Mouse (Mus musculus): ENCODE measurements around the gene Ints7. TPM values are rescaled to one million over a fixed set of nuclear protein-coding genes. Genes with fewer than 3 reads are reported as not detected.

Gene Ints7
- polyA plus RNA-seq, 1 experiment from 2014 or later = 78.0 TPM

- Histone ChIP-seq H3K27ac (replicated peaks) (no peak overlapping the region), H3K9me3 (replicated peaks) (no peaks in the 10 kb centered on the region), H3K36me3 (peaks cover 98% of the 10 kb centered on the region), H3K4me1 (no peaks in the 10 kb centered on the region), H3K27me3 (ENCODE audit: low read depth, poor library complexity, severe bottlenecking) (no peaks in the 10 kb centered on the region), H3K4me3 (no peak overlapping the region)
- DNase-seq (ENCODE audit: low spot score) = no peak
- 91% methylated on average over 12 of the region's 12 CpGs for WGBS
Observed at GRCm38 (mm10) chr1:191592016-191592720, 16.7 kb downstream of the Ints7 start.

DNA sequence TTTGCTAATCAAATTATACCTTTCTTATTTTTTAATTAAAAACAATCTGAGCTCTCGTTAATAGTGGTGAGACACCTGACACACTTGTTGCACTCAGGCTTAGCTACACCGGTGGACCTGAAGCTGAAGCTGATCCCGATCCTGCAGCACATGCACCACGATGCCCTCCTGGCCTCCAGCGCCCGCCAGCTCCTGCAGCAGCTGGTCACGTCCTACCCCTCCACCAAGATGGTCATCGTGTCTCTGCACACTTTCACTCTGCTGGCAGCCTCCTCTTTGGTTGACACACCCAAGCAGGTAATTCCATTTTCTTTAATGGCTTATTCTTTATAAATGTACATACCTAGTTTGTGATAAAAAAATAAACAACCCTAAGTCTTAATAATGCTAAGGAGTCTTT lies 20.6 kb downstream of the Ints7 start:
- H3K4me1 ChIP-seq = no peaks in the 10 kb centered on the region
- H3K27me3 ChIP-seq (ENCODE audit: low read depth, poor library complexity, severe bottlenecking) = no peaks in the 10 kb centered on the region
- no peaks in the 10 kb centered on the region for H3K9me3 ChIP-seq (replicated peaks)
- whole genome bisulfite sequencing = 93% methylated on average over 8 of the region's 8 CpGs
- DNase-seq (ENCODE audit: low spot score) = no peak
- no peak overlapping the region for H3K4me3 ChIP-seq
- no peak overlapping the region for H3K27ac ChIP-seq (replicated peaks)
- H3K36me3 ChIP-seq = peaks cover 93% of the 10 kb centered on the region

- H3K27ac ChIP-seq (replicated peaks) = no peak overlapping the region
- H3K9me3 ChIP-seq (replicated peaks) = no peaks in the 10 kb centered on the region
- H3K4me3 ChIP-seq = no peak overlapping the region
- no peak for DNase-seq (ENCODE audit: low spot score)
- no peaks in the 10 kb centered on the region for H3K27me3 ChIP-seq (ENCODE audit: low read depth, poor library complexity, severe bottlenecking)
- H3K36me3 ChIP-seq = peaks cover 92% of the 10 kb centered on the region
- H3K4me1 ChIP-seq = no peaks in the 10 kb centered on the region
- WGBS = 88% methylated on average over 5 of the region's 5 CpGs
Observed at GRCm38 (mm10) chr1:191599210-191599609, 23.8 kb downstream of the Ints7 start.

- H3K27me3 ChIP-seq (ENCODE audit: low read depth, poor library complexity, severe bottlenecking) = no peaks in the 10 kb centered on the region
- no peak overlapping the region for H3K27ac ChIP-seq (replicated peaks)
- H3K36me3 ChIP-seq = peaks cover 93% of the 10 kb centered on the region
- DNase-seq (ENCODE audit: low spot score) = no peak
- no peak overlapping the region for H3K4me3 ChIP-seq
- H3K9me3 ChIP-seq (replicated peaks) = no peaks in the 10 kb centered on the region
- 83% methylated on average over 3 of the region's 3 CpGs for WGBS
- no peaks in the 10 kb centered on the region for H3K4me1 ChIP-seq
Observed at GRCm38 (mm10) chr1:191604690-191605089, 29.3 kb downstream of the Ints7 start.

DNA sequence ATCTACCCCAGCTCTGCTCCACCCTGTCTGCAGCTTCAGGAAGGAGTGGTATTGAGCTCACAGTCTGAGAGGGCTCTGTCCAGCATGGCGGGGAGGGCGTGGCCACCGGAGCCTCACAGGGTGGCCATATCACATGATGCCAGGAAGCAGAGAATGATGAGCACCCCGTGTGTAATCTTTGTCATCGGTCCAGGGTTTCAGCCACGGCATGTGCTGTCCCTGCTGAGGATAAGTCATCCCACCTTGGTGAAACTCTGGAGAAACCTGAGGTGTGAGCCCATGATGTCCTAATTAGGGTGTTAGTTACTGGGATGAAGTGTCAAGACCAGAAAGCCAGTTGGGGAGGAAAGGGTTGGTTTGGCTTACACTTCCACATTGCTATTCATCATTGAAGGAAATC lies 33.6 kb downstream of the Ints7 start:
- no peaks in the 10 kb centered on the region for H3K4me1 ChIP-seq
- DNase-seq (ENCODE audit: low spot score) = no peak
- peaks cover 99% of the 10 kb centered on the region for H3K36me3 ChIP-seq
- H3K4me3 ChIP-seq = no peak overlapping the region
- H3K27ac ChIP-seq (replicated peaks) = no peak overlapping the region
- 89% methylated on average over 6 of the region's 6 CpGs for WGBS
- no peaks in the 10 kb centered on the region for H3K27me3 ChIP-seq (ENCODE audit: low read depth, poor library complexity, severe bottlenecking)
- no peaks in the 10 kb centered on the region for H3K9me3 ChIP-seq (replicated peaks)

DNA sequence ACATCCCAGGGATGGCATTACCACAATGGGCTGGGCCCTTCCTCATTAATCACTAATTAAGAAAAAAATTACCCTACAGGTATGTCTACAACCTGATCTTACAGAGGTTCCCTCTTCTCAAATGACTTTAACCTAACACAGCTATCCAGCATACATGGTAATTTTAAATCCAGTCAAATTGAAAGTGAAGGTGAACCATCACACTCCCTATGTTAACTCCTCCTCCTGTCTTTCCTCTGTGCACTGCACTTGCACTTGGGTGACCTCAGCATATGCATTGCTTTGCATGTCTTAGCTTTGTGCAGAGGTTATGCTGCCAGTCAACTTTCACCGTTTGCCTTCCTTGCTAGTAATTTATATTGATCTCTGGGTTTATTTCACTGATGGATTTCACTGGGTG lies 34.1 kb downstream of the Ints7 start:
- DNase-seq (ENCODE audit: low spot score) = no peak
- Histone ChIP-seq H3K9me3 (replicated peaks) (no peaks in the 10 kb centered on the region), H3K36me3 (peaks cover 99% of the 10 kb centered on the region), H3K27ac (replicated peaks) (no peak overlapping the region), H3K4me1 (no peaks in the 10 kb centered on the region), H3K4me3 (no peak overlapping the region), H3K27me3 (ENCODE audit: low read depth, poor library complexity, severe bottlenecking) (no peaks in the 10 kb centered on the region)
- WGBS = 93% methylated on average over 1 of the region's 1 CpGs

- H3K4me3 ChIP-seq = no peak overlapping the region
- 93% methylated on average over 7 of the region's 7 CpGs for WGBS
- no peak for DNase-seq (ENCODE audit: low spot score)
- H3K4me1 ChIP-seq = no peaks in the 10 kb centered on the region
- no peak overlapping the region for H3K27ac ChIP-seq (replicated peaks)
- no peaks in the 10 kb centered on the region for H3K9me3 ChIP-seq (replicated peaks)
- H3K27me3 ChIP-seq (ENCODE audit: low read depth, poor library complexity, severe bottlenecking) = no peaks in the 10 kb centered on the region
- H3K36me3 ChIP-seq = peaks cover 99% of the 10 kb centered on the region
Observed at GRCm38 (mm10) chr1:191610357-191610756, 34.9 kb downstream of the Ints7 start.

DNA sequence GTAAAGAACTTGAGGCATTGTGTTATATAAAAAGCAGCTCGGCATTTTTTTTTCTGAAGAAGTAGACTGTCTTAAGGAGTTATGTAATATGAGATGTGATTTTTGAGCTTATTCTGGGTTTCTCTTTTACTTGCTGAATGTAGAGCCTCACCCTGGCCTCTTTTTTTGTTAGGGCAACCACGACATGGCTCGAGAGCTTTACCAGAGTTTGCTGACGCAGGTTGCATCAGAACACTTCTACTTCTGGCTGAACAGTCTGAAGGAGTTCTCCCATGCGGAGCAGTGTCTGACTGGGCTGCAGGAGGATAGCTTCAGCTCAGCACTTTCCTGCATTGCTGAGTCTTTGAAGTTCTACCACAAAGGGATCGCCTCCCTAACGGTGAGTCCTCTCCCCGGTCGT lies 36.2 kb downstream of the Ints7 start:
- no peak overlapping the region for H3K4me3 ChIP-seq
- H3K27me3 ChIP-seq (ENCODE audit: low read depth, poor library complexity, severe bottlenecking) = no peaks in the 10 kb centered on the region
- no peak for DNase-seq (ENCODE audit: low spot score)
- H3K4me1 ChIP-seq = no peaks in the 10 kb centered on the region
- H3K36me3 ChIP-seq = peaks cover 99% of the 10 kb centered on the region
- 90% methylated on average over 9 of the region's 9 CpGs for WGBS
- no peaks in the 10 kb centered on the region for H3K9me3 ChIP-seq (replicated peaks)
- H3K27ac ChIP-seq (replicated peaks) = no peak overlapping the region

- WGBS = 90% methylated on average over 16 of the region's 16 CpGs
- Histone ChIP-seq H3K4me1 (no peaks in the 10 kb centered on the region), H3K9me3 (replicated peaks) (no peaks in the 10 kb centered on the region), H3K27me3 (ENCODE audit: low read depth, poor library complexity, severe bottlenecking) (no peaks in the 10 kb centered on the region), H3K36me3 (peaks cover 99% of the 10 kb centered on the region), H3K4me3 (no peak overlapping the region), H3K27ac (replicated peaks) (no peak overlapping the region)
- DNase-seq (ENCODE audit: low spot score) = no peak
Observed at GRCm38 (mm10) chr1:191612877-191613276, 37.4 kb downstream of the Ints7 start.

- H3K27me3 ChIP-seq (ENCODE audit: low read depth, poor library complexity, severe bottlenecking) = no peaks in the 10 kb centered on the region
- H3K4me3 ChIP-seq = no peak overlapping the region
- H3K9me3 ChIP-seq (replicated peaks) = no peaks in the 10 kb centered on the region
- peaks cover 100% of the 10 kb centered on the region for H3K36me3 ChIP-seq
- 86% methylated on average over 8 of the region's 8 CpGs for WGBS
- no peaks in the 10 kb centered on the region for H3K4me1 ChIP-seq
- no peak overlapping the region for H3K27ac ChIP-seq (replicated peaks)
- DNase-seq (ENCODE audit: low spot score) = no peak
Observed at GRCm38 (mm10) chr1:191616245-191616644, 40.8 kb downstream of the Ints7 start.

DNA sequence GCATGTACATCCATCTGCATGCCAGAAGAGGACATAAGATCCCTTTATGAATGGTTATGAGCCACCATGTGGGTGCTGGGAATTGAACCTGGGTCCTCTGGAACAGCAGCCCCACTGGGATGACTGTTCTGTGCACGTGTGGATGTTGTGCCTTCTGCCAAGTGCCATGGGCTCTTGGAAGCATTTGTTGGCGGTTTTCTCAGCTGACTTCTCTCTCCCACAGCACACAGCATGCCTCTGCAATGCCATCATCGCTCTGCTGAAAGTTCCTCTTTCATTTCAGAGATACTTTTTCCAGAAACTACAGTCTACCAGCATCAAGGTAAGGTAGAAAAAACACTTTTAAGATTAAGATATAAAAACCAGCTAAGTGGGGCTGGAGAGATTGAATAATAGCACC lies 42.2 kb downstream of the Ints7 start:
- DNase-seq (ENCODE audit: low spot score) = no peak
- Histone ChIP-seq H3K27me3 (ENCODE audit: low read depth, poor library complexity, severe bottlenecking) (no peaks in the 10 kb centered on the region), H3K4me1 (no peaks in the 10 kb centered on the region), H3K9me3 (replicated peaks) (no peaks in the 10 kb centered on the region), H3K4me3 (no peak overlapping the region), H3K36me3 (peaks cover 100% of the 10 kb centered on the region), H3K27ac (replicated peaks) (no peak overlapping the region)
- 91% methylated on average over 3 of the region's 3 CpGs for WGBS

- H3K9me3 ChIP-seq (replicated peaks) = no peaks in the 10 kb centered on the region
- no peak overlapping the region for H3K4me3 ChIP-seq
- H3K27me3 ChIP-seq (ENCODE audit: low read depth, poor library complexity, severe bottlenecking) = no peaks in the 10 kb centered on the region
- 95% methylated on average over 12 of the region's 12 CpGs for WGBS
- peaks cover 99% of the 10 kb centered on the region for H3K36me3 ChIP-seq
- H3K27ac ChIP-seq (replicated peaks) = no peak overlapping the region
- DNase-seq (ENCODE audit: low spot score) = no peak
- H3K4me1 ChIP-seq = no peaks in the 10 kb centered on the region
Observed at GRCm38 (mm10) chr1:191618067-191618766, 42.8 kb downstream of the Ints7 start.

DNA sequence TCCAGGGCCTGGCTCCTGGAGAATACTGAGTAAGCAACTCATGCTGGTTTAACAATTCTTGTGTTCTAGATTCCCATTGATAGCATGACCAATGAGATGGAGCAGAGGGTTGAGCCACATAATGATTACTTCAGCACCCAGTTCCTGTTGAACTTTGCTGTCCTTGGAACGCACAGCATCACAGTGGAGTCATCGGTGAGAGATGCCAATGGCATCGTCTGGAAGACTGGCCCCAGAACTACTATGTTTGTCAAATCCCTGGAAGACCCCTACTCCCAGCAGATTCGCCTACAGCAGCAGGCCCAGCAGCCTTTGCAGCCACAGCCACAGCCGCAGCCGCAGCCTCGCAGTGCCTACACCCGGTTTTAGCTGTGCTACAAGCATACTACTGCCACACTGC lies 45.7 kb downstream of the Ints7 start:
- Histone ChIP-seq H3K4me1 (peaks cover 8% of the 10 kb centered on the region; the same call in 1 of the 2 replicates), H3K27ac (replicated peaks) (no peak overlapping the region), H3K36me3 (peaks cover 79% of the 10 kb centered on the region), H3K4me3 (no peak overlapping the region), H3K27me3 (ENCODE audit: low read depth, poor library complexity, severe bottlenecking) (no peaks in the 10 kb centered on the region), H3K9me3 (replicated peaks) (no peaks in the 10 kb centered on the region)
- DNase-seq (ENCODE audit: low spot score) = no peak
- WGBS = 95% methylated on average over 8 of the region's 8 CpGs

Data from midbrain, embryonic 10.5 days (tissue).